Mouse (Mus musculus) limb, embryonic 14.5 days (tissue): ENCODE data around the gene Atg7. TPM values are rescaled to one million over a fixed set of nuclear protein-coding genes. Genes with fewer than 3 reads are reported as not detected.

Experiments
- ATAC-seq: fragments of 200-750 bp; cut with Nextera tagmentation; 2 replicates; pipeline ENCODE4 v1.8.0; 2017; ENCODE audit warnings: low read depth, moderate number of reproducible peaks, moderate TSS enrichment; ENCODE audit not compliant: low FRiP score
- DNase-seq: peaks from one replicate; pipeline ENCODE4 v3.0.0-alpha.2; 2015; ENCODE audit warnings: low spot score
- H3K27ac ChIP-seq: fragments of 300-500 bp; sonication (generic); replicated peaks from 2 replicates; pipeline ENCODE4 v1.5.1; 2014; ENCODE audit warnings: low read depth, mild to moderate bottlenecking, low read length, moderate library complexity, mixed read lengths
- H3K27me3 ChIP-seq: fragments of 300-500 bp; sonication (generic); 2 replicates; pipeline ENCODE4 v1.6.1; 2014; ENCODE audit warnings: low read length, mixed read lengths; ENCODE audit not compliant: control insufficient read depth, insufficient read depth
- H3K36me3 ChIP-seq: fragments of 300-500 bp; sonication (generic); 2 replicates; pipeline ENCODE4 v1.6.1; 2014; ENCODE audit warnings: mild to moderate bottlenecking, low read length, moderate library complexity, mixed read lengths; ENCODE audit not compliant: control insufficient read depth, insufficient read depth
- H3K4me1 ChIP-seq: fragments of 300-500 bp; sonication (generic); 2 replicates; pipeline ENCODE4 v1.6.1; 2014; ENCODE audit warnings: antibody characterized with exemption, low read length, mixed read lengths; ENCODE audit not compliant: control insufficient read depth, insufficient read depth
- H3K4me2 ChIP-seq: fragments of 300-500 bp; sonication (generic); replicated peaks from 2 replicates; pipeline ENCODE4 v1.6.1; 2014; ENCODE audit warnings: low read depth, mild to moderate bottlenecking, low read length, moderate library complexity; ENCODE audit not compliant: severe bottlenecking
- H3K4me3 ChIP-seq: fragments of 300-500 bp; sonication (generic); replicated peaks from 2 replicates; pipeline ENCODE4 v1.5.1; 2014; ENCODE audit warnings: low read length
- H3K9ac ChIP-seq: fragments of 300-500 bp; sonication (generic); 2 replicates; pipeline ENCODE4 v1.6.1; 2014; ENCODE audit warnings: mild to moderate bottlenecking, low read depth, low read length, moderate library complexity; ENCODE audit not compliant: severe bottlenecking
- H3K9me3 ChIP-seq: fragments of 300-500 bp; sonication (generic); 2 replicates; pipeline ENCODE4 v1.6.1; 2016; ENCODE audit warnings: low read length; ENCODE audit not compliant: control insufficient read depth
- POLR2A ChIP-seq: fragments of 200-500 bp; IDR thresholded peaks from 2 replicates; pipeline ENCODE4 v1.8.0; 2012; ENCODE audit warnings: inconsistent platforms, mild to moderate bottlenecking, moderate library complexity, borderline replicate concordance; ENCODE audit not compliant: insufficient read depth, insufficient read length; ENCODE audit errors: extremely low read depth
- WGBS: fragments of 180-500 bp; shearing (Covaris S2); extraction: QIAGEN DNeasy Blood & Tissue Kit; methylation state at CpG from one replicate; pipeline ENCODE4 v1.1.7; 2014; 5-methylcytosine and 5-hydroxymethylcytosine counted together
- polyA plus RNA-seq, 2 experiments: library from polyadenylated mRNA; depleted of rRNA in 1 of 2; stranded (reverse) in 1 of 2; unstranded in 1 of 2; fragments of >200 nt; fragmentation: Nextera tagmentation in 1 of 2; extraction: Ambion mirVana in 1 of 2; gene quantifications; 2 replicates each; pipeline versions ENCODE4 v1.2.1 to v1.2.3; 2012 to 2014

The Atg7 gene
- polyA plus RNA-seq, 2 experiments, result 11.6 to 19.2 TPM

GRCm38 (mm10) chr6:114657807-114658206 is 14.9 kb downstream of the Atg7 start:
- H3K27me3 ChIP-seq, result no peaks in the 10 kb centered on the region
- H3K4me3 ChIP-seq, result no peak overlapping the region
- H3K4me2 ChIP-seq, result no peak overlapping the region
- 66% methylated on average over 4 of the region's 4 CpGs for WGBS
- H3K27ac ChIP-seq, result no peak overlapping the region
- H3K9me3 ChIP-seq, result no peaks in the 10 kb centered on the region
- DNase-seq (no peak), ATAC-seq (no peak)
- no peak for TF ChIP-seq POLR2A
- H3K36me3 ChIP-seq, result no peaks in the 10 kb centered on the region
- no peaks in the 10 kb centered on the region for H3K4me1 ChIP-seq
- no peak overlapping the region for H3K9ac ChIP-seq

GRCm38 (mm10) chr6:114659278-114659991 is 16.5 kb downstream of the Atg7 start:
- no peak for TF ChIP-seq POLR2A
- Histone ChIP-seq H3K4me2 (no peak overlapping the region), H3K9ac (no peak overlapping the region), H3K4me3 (no peak overlapping the region), H3K36me3 (no peaks in the 10 kb centered on the region), H3K4me1 (no peaks in the 10 kb centered on the region), H3K9me3 (no peaks in the 10 kb centered on the region), H3K27ac (no peak overlapping the region), H3K27me3 (no peaks in the 10 kb centered on the region)
- DNase-seq, result no peak
- no peak for ATAC-seq
- WGBS, result 55% methylated on average over 4 of the region's 4 CpGs

- no peak for TF ChIP-seq POLR2A
- 33% methylated on average over 5 of the region's 5 CpGs for WGBS
- Histone ChIP-seq H3K36me3 (no peaks in the 10 kb centered on the region), H3K4me3 (no peak overlapping the region), H3K27ac (no peak overlapping the region), H3K9me3 (no peaks in the 10 kb centered on the region), H3K4me2 (no peak overlapping the region), H3K4me1 (no peaks in the 10 kb centered on the region), H3K27me3 (no peaks in the 10 kb centered on the region), H3K9ac (no peak overlapping the region)
- ATAC-seq (no peak), DNase-seq (peak; percentile 15)
Observed at GRCm38 (mm10) chr6:114659992-114660800, 17.3 kb downstream of the Atg7 start.

- ATAC-seq, result no peak
- no peak for TF ChIP-seq POLR2A
- Histone ChIP-seq H3K9ac (no peak overlapping the region), H3K4me2 (no peak overlapping the region), H3K27ac (no peak overlapping the region), H3K4me3 (no peak overlapping the region), H3K9me3 (no peaks in the 10 kb centered on the region), H3K4me1 (no peaks in the 10 kb centered on the region), H3K27me3 (no peaks in the 10 kb centered on the region), H3K36me3 (no peaks in the 10 kb centered on the region)
- WGBS, result 83% methylated on average over 2 of the region's 2 CpGs
- DNase-seq, result no peak
Observed at GRCm38 (mm10) chr6:114663707-114664106, 20.8 kb downstream of the Atg7 start.

- Histone ChIP-seq H3K36me3 (no peaks in the 10 kb centered on the region), H3K9ac (no peak overlapping the region), H3K27me3 (no peaks in the 10 kb centered on the region), H3K27ac (no peak overlapping the region), H3K4me2 (no peak overlapping the region), H3K9me3 (no peaks in the 10 kb centered on the region), H3K4me3 (no peak overlapping the region), H3K4me1 (no peaks in the 10 kb centered on the region)
- 79% methylated on average over 2 of the region's 2 CpGs for WGBS
- no peak for ATAC-seq
- TF ChIP-seq POLR2A, result no peak
- DNase-seq, result no peak
Observed at GRCm38 (mm10) chr6:114664716-114665115, 21.8 kb downstream of the Atg7 start.
